Mouse (Mus musculus): Measurements from ENCODE around the gene Epb41.

Gene Epb41

DNA sequence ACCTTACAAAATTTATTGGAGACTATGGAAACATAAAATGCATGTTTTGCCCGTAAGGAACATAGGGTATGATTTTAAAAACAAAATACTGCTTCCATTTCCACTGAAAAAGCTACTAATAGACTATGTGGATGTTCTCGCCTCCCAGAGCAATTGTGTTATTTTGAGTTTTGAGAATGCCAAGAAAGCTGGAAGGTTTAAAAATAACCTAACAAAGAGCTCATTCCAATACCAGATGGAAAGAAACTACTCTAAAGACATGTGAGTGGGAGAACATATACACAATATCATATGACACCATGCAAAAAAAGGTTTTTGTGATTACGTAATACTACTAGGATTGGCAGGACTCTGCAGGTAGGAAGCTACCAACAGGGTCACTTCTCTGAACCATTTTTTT, 31.4 kb downstream of the Epb41 start:
- DNase-seq (ENCODE audit: low read depth, low spot score): no peak

DNA sequence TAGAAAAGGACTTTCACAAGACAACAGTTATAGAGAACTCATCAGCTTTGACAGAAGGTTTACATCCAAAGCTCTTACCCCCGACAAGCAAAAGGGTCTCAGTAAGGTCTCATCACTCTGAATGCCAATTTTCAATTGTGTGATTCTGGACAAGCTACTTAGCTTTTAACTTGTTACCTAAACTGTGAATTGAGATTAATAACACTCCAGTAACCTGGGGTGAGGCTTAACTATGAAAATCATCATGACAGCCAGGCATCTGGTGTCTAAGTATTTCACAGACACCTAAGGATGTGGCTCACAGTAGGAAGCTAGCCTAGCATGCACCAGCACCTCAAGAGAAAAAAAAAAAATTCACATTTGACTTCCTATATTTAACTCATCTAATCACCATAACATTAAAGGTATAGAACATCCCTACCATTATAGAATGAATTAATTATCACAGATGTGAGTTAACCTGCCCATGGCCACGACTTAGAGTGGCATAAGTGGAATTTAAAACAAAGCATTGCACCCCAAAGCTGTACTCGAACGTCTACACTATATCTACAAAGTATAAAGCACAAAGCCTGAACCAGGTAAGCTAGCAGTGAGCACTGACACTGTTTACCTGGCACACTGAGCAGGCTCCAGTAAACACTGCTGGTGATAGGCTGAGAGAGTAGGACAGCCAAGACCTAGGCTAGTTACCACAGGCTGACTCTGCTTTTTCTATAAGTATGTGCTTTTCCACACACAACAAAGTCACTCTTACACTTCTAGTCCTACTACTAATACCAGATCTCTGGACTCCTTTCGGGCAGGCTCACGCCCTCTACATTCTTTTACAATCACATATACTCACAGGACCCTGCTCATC, 33.4 kb downstream of the Epb41 start:
- no peak for DNase-seq (ENCODE audit: low read depth, low spot score)

- DNase-seq (ENCODE audit: low read depth, low spot score): no peak
Observed at GRCm38 (mm10) chr4:132039975-132040645, 35.0 kb downstream of the Epb41 start.

- DNase-seq (ENCODE audit: low read depth, low spot score): no peak
Observed at GRCm38 (mm10) chr4:132039521-132039920, 35.6 kb downstream of the Epb41 start.

- DNase-seq (ENCODE audit: low read depth, low spot score): no peak
Observed at GRCm38 (mm10) chr4:132038809-132039208, 36.3 kb downstream of the Epb41 start.

DNA sequence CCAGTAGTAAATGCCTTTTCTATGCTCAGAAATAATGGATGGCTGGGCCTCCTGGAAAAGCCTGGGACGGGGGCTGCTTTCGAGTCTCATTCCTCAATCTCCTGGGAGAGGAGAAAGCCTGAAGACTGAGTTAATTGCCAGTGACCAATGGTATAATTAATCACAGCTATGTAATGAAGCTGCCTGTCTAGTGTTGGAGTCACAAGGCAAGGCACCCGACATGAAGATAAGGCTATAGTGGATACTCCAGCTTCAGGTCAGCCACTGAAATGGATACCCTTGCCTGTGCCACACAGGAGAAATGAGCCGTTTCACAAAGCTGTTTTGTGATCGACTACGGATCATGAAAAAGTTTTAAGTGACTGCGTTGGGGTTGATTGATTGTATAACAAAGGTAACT, 37.1 kb downstream of the Epb41 start:
- DNase-seq (ENCODE audit: low read depth, low spot score): no peak

DNA sequence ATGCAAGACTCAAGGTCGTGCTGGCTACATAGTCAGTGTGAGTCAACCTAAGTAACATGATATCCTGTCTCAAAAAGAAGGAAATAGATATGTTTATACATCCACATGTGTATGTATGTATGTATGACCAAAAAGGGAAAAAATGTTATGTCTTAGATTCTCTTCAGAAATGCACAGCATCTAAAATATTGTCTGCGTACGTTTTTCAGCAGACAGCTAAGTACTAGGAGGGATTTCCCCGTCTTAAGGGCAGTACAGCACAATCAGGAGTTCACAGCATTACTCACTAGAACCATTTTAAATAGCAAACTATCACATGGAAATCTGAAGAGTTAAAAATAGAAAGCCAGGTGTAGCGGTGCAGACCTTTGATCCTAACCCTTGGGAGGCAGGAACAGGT, 38.0 kb downstream of the Epb41 start:
- DNase-seq (ENCODE audit: low read depth, low spot score): no peak

GRCm38 (mm10) chr4:132034242-132034641, 40.9 kb downstream of the Epb41 start:
- DNase-seq (ENCODE audit: low read depth, low spot score): no peak

DNA sequence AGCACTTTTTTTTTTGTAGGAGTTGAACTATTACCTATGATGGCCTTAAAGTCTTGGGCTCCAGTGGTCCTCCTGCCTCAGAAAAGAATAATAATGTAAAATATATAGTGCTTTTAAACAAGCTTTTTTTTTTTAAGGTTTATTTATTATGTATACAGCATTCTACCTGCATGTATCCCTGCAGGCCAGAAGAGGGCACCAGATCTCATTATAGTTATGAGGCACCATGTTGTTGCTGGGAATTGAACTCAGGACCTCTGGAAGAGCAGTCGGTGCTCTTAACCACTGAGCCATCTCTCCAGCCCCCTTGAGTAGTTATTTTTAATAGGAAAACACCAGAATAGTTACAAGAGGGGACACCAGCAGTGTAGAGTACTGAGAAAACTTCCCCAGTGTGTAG, 41.9 kb downstream of the Epb41 start:
- no peak for DNase-seq (ENCODE audit: low read depth, low spot score)

GRCm38 (mm10) chr4:132029851-132030741, 45.0 kb downstream of the Epb41 start:
- no peak for DNase-seq (ENCODE audit: low read depth, low spot score)

- DNase-seq (ENCODE audit: low read depth, low spot score): no peak
Observed at GRCm38 (mm10) chr4:132027806-132028205, 47.3 kb downstream of the Epb41 start.

- no peak for DNase-seq (ENCODE audit: low read depth, low spot score)
Observed at GRCm38 (mm10) chr4:132027167-132027566, 48.0 kb downstream of the Epb41 start.

- DNase-seq (ENCODE audit: low read depth, low spot score): no peak
Observed at GRCm38 (mm10) chr4:132025738-132026527, 49.2 kb downstream of the Epb41 start.

DNA sequence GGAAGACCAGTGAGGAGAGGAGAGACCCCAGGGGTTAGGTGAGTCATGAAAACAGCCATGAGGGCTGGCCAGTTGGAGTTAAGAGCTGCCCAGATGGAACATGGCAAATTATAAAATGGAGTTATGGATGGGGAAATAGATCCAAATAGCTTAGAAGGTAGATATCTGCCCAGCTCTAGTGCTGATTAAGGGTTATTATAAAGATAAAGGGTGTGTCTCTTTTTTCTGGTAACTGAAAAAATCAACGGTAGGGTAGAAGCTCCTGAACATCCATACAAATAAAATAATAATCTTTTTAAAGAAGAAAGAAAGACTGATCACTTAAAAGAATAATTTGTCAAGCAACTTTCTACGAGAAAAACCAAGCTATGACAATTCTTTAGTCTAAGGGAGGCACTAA, 49.9 kb downstream of the Epb41 start:
- no peak for DNase-seq (ENCODE audit: low read depth, low spot score)

- no peak for DNase-seq (ENCODE audit: low read depth, low spot score)
Observed at GRCm38 (mm10) chr4:132023816-132024215, 51.3 kb downstream of the Epb41 start.

GRCm38 (mm10) chr4:132022639-132023038, 52.5 kb downstream of the Epb41 start:
- no peak for DNase-seq (ENCODE audit: low read depth, low spot score)

DNA sequence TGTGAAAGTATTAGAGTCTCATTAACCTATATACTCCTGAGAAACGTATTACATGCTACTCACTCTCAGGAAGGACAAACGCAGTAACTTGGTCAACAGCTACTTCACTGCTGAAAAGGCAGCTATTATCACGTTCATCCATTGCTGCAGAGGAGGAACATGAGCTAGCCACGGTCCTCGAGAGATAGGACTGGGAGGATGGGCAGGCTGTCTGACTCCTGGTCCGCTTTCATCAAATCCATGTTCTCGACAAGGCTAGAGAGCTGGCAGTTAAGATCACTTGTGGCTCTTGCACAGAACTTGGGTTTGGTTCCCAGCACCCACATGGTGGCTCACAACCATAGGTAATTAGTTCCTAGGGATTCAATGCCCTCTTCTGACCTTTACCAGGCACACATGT, 53.2 kb downstream of the Epb41 start:
- DNase-seq (ENCODE audit: low read depth, low spot score): no peak

GRCm38 (mm10) chr4:132018547-132018946, 56.6 kb downstream of the Epb41 start:
- no peak for DNase-seq (ENCODE audit: low read depth, low spot score)

- no peak for DNase-seq (ENCODE audit: low read depth, low spot score)
Observed at GRCm38 (mm10) chr4:132015374-132015773, 59.7 kb downstream of the Epb41 start.

DNA sequence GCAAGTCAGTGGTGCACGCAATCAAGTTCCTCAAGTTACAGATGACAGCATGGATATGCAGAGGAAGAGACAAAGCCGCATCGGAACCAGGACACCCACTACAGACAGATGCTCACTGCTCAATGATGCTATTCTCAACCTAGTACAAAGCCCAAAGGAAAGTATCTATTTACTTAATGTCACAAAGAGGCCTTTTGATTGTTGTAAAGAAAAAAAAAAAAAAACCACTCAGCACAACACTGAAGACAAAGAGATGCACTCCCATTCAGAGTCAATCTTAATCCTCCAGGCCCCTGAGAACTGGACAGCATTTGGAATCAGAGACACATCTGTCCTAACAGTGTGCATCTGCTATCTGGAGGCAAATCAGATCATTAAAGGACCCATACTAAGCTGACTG, 63.5 kb downstream of the Epb41 start:
- DNase-seq (ENCODE audit: low read depth, low spot score): no peak

DNA sequence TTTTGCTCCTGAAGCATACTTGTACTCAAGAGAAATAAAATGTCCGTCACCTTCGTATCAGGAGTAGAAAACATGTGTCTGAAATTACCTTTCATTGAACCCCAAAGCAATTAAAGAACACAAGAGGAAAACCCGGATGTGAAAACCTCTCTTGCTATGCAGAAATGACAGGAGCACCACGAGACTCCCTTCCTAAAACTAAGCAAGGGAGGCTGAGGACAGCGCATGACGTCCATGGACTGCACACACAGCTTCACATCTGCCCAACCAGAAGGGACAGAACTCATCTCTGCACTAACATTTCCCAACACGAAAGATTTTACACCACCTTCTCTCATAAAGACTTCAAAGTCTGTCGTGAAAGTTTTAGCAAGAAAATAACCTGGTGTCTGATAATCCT, 64.7 kb downstream of the Epb41 start:
- no peak for DNase-seq (ENCODE audit: low read depth, low spot score)
